ENCODE assay signal across 25 mouse cellular contexts in genomic region chrX:96153362-96153761, GRCm38 (mm10). TPM values are rescaled to one million over a fixed set of nuclear protein-coding genes. Genes with fewer than 3 reads are reported as not detected.
DNase-seq lines count a peak whose midpoint lies in the region; ATAC-seq and TF ChIP-seq lines count a peak whose summit lies in the region.
"Had no signal": no experiment of that assay in that cellular context is flagged by ENCODE, and none has a peak within 500 bp of the region (broad histone marks: within the 10 kb centered on the region; RNA-seq: fewer than 3 reads in every experiment).

No protein-coding gene starts in this region.

- no peak overlapping the region for H3K4me3 ChIP-seq in forebrain, embryonic 16.5 days (replicated peaks; ENCODE audit: low read length)
- no peak overlapping the region for H3K4me3 ChIP-seq in forebrain, embryonic 14.5 days (ENCODE audit: low read depth, low read length)
- no peak overlapping the region for H3K4me3 ChIP-seq in forebrain, postnatal 0 days (ENCODE audit: low read depth, low read length)
- no peak overlapping the region for H3K4me3 ChIP-seq in forebrain, embryonic 13.5 days
- no peak overlapping the region for H3K4me3 ChIP-seq in bone marrow macrophage, adult 2 months (ENCODE audit: insufficient read depth, low read length)

- WGBS in forebrain, embryonic 16.5 days: 60% methylated on average over 3 of the region's 3 CpGs
- WGBS in forebrain, embryonic 14.5 days: 75% methylated on average over 3 of the region's 3 CpGs
- 61% methylated on average over 3 of the region's 3 CpGs for WGBS in forebrain, postnatal 0 days
- 81% methylated on average over 3 of the region's 3 CpGs for WGBS in forebrain, embryonic 13.5 days

- no peaks in the 10 kb centered on the region for H3K9me3 ChIP-seq in forebrain, embryonic 16.5 days (ENCODE audit: control insufficient read depth, low read length)
- H3K9me3 ChIP-seq in forebrain, embryonic 14.5 days (replicated peaks; ENCODE audit: control insufficient read depth, low read length): no peaks in the 10 kb centered on the region
- no peaks in the 10 kb centered on the region for H3K9me3 ChIP-seq in forebrain, postnatal 0 days (ENCODE audit: low read length)
- H3K9me3 ChIP-seq in forebrain, embryonic 13.5 days (replicated peaks): no peaks in the 10 kb centered on the region
- H3K9me3 ChIP-seq: G1E had no signal

- H3K36me3 ChIP-seq in forebrain, embryonic 16.5 days (ENCODE audit: control insufficient read depth, insufficient read depth): no peaks in the 10 kb centered on the region
- H3K36me3 ChIP-seq in forebrain, embryonic 14.5 days (ENCODE audit: control insufficient read depth, insufficient read depth, low read length): no peaks in the 10 kb centered on the region
- H3K36me3 ChIP-seq in forebrain, postnatal 0 days (ENCODE audit: insufficient read depth): no peaks in the 10 kb centered on the region
- H3K36me3 ChIP-seq in forebrain, embryonic 13.5 days (ENCODE audit: poor library complexity, severe bottlenecking): no peaks in the 10 kb centered on the region

- no peak overlapping the region for H3K4me2 ChIP-seq in forebrain, embryonic 16.5 days (ENCODE audit: low read length)
- H3K4me2 ChIP-seq in forebrain, embryonic 14.5 days (ENCODE audit: low read length): no peak overlapping the region
- H3K4me2 ChIP-seq in forebrain, postnatal 0 days (ENCODE audit: low read depth): no peak overlapping the region
- H3K4me2 ChIP-seq in forebrain, embryonic 13.5 days: no peak overlapping the region

- no peaks in the 10 kb centered on the region for H3K27me3 ChIP-seq in forebrain, embryonic 16.5 days (replicated peaks; ENCODE audit: control insufficient read depth, insufficient read depth, low read length)
- H3K27me3 ChIP-seq in forebrain, embryonic 14.5 days (replicated peaks; ENCODE audit: control insufficient read depth, insufficient read depth, low read length): no peaks in the 10 kb centered on the region
- no peaks in the 10 kb centered on the region for H3K27me3 ChIP-seq in forebrain, postnatal 0 days (ENCODE audit: insufficient read depth, low read length)
- H3K27me3 ChIP-seq in forebrain, embryonic 13.5 days: no peaks in the 10 kb centered on the region
- H3K27me3 ChIP-seq: CH12.LX, Patski had no signal

- DNase-seq in forebrain, embryonic 14.5 days (ENCODE audit: low spot score): no peak
- peak; percentile 8 for DNase-seq in forebrain, postnatal 0 days
- peak; percentile 10 for DNase-seq in brain, embryonic 14.5 days (ENCODE audit: low read depth)
- DNase-seq in frontal cortex, postnatal 25 days (ENCODE audit: low spot score in 2 of 2): no peak
- DNase-seq: adrenal gland, adult 2 months; adrenal gland, adult 8-10 months; adrenal gland, postnatal 10 days; adrenal gland, postnatal 14 days; adrenal gland, postnatal 25 days; adrenal gland, postnatal 36 days; B cell, adult 2 months; cerebellum, adult 11 months; cerebellum, adult 11-12 months; cerebellum, adult 18-20 months; cerebellum, adult 2 months; cerebellum, adult 8-10 months had no signal

- no peak for TF ChIP-seq CTCF in forebrain, postnatal 0 days (IDR thresholded peaks at IDR 0.05; ENCODE audit: low read depth)
- TF ChIP-seq CTCF in bone marrow macrophage, adult 2 months (IDR thresholded peaks at IDR 0.05; ENCODE audit: low read depth, low read length): no peak
- no peak for TF ChIP-seq CTCF in brain, embryonic 14.5 days (IDR thresholded peaks at IDR 0.05; ENCODE audit: borderline replicate concordance, extremely low read depth, insufficient read depth, insufficient read length)

- TF ChIP-seq POLR2A in bone marrow macrophage, adult 2 months (IDR thresholded peaks at IDR 0.05; ENCODE audit: borderline replicate concordance, low read depth, low read length): no peak
- no peak for TF ChIP-seq POLR2A in brain, embryonic 14.5 days (IDR thresholded peaks at IDR 0.05; ENCODE audit: borderline replicate concordance, extremely low read depth, insufficient read depth, insufficient read length, poor library complexity, severe bottlenecking)

- H3K4me1 ChIP-seq in forebrain, embryonic 16.5 days (replicated peaks; ENCODE audit: control insufficient read depth, insufficient read depth, low read length): no peaks in the 10 kb centered on the region
- H3K4me1 ChIP-seq in forebrain, embryonic 14.5 days (ENCODE audit: control insufficient read depth, insufficient read depth, low read length): no peaks in the 10 kb centered on the region
- H3K4me1 ChIP-seq in forebrain, postnatal 0 days (ENCODE audit: insufficient read depth): no peaks in the 10 kb centered on the region
- H3K4me1 ChIP-seq in forebrain, embryonic 13.5 days: no peaks in the 10 kb centered on the region
- H3K4me1 ChIP-seq in bone marrow macrophage, adult 2 months (ENCODE audit: control insufficient read depth, insufficient read depth, low read length): peaks cover 7% of the 10 kb centered on the region

- ATAC-seq in forebrain, embryonic 16.5 days: peak; percentile 72
- ATAC-seq in forebrain, embryonic 14.5 days: no peak
- peak; percentile 64 for ATAC-seq in forebrain, postnatal 0 days
- no peak for ATAC-seq in forebrain, embryonic 13.5 days
- no peak for ATAC-seq in cerebellum, adult (ENCODE audit: insufficient number of reproducible peaks, low FRiP score, low TSS enrichment)
- ATAC-seq: activated CD4-positive, CD25-positive, alpha-beta regulatory T cell, adult 4 months; CD4-positive, CD25-positive, alpha-beta regulatory T cell, adult 4 months; Patski had no signal

- no peak overlapping the region for H3K9ac ChIP-seq in forebrain, embryonic 16.5 days (replicated peaks; ENCODE audit: low read depth, low read length)
- no peak overlapping the region for H3K9ac ChIP-seq in forebrain, embryonic 14.5 days (ENCODE audit: low read length)
- no peak overlapping the region for H3K9ac ChIP-seq in forebrain, postnatal 0 days
- no peak overlapping the region for H3K9ac ChIP-seq in forebrain, embryonic 13.5 days

- no peak overlapping the region for H3K27ac ChIP-seq in forebrain, embryonic 16.5 days (ENCODE audit: low read length)
- H3K27ac ChIP-seq in forebrain, embryonic 14.5 days (ENCODE audit: low read depth, low read length): no peak overlapping the region
- no peak overlapping the region for H3K27ac ChIP-seq in forebrain, postnatal 0 days (ENCODE audit: low read depth, low read length)
- H3K27ac ChIP-seq in forebrain, embryonic 13.5 days: no peak overlapping the region
- H3K27ac ChIP-seq in bone marrow macrophage, adult 2 months (ENCODE audit: insufficient read depth, low read depth, low read length): peak overlapping the region; percentile 12; the same call in 1 of the 2 replicates

RNA-seq across cellular contexts. Expression of gene Msn, which starts 57.5 kb away (rescaled TPM):
- 37.9 and 47.5 TPM in 2 replicates for polyA plus RNA-seq in forebrain, embryonic 16.5 days (2015; fragmentation: Nextera tagmentation; extraction: Ambion mirVana)
- 39.5 and 45.1 TPM in 2 replicates for polyA plus RNA-seq in forebrain, embryonic 14.5 days (2014; fragmentation: Nextera tagmentation; extraction: Ambion mirVana)
- 12.6 and 19.7 TPM in 2 replicates for total RNA-seq in forebrain, postnatal 0 days (2014; rRNA removed)
- 20.6 and 25.1 TPM in 2 replicates for polyA plus RNA-seq in forebrain, postnatal 0 days (2015; fragmentation: Nextera tagmentation; extraction: Ambion mirVana)
- polyA plus RNA-seq in forebrain, embryonic 13.5 days (2015; fragmentation: Nextera tagmentation; extraction: Ambion mirVana): 50.7 and 54.1 TPM in 2 replicates
- polyA plus RNA-seq in bone marrow macrophage, adult 2 months (2012; ENCODE audit: insufficient read depth, insufficient read length, missing spikeins): 426 and 464 TPM in 2 replicates
- 37.3 and 43.5 TPM in 2 replicates for polyA plus RNA-seq in brain, embryonic 14.5 days (2012; rRNA removed)

Comparison
In these comparisons a context has a peak if more than half of its experiments do, and no peak if none do; other contexts are left out.
1. ATAC-seq: peak in forebrain, embryonic 16.5 days (single experiment) and forebrain, postnatal 0 days (single experiment); none in forebrain, embryonic 14.5 days (single experiment), forebrain, embryonic 13.5 days (single experiment) and cerebellum, adult (single experiment).
2. DNase-seq: peak in forebrain, postnatal 0 days (single experiment) and brain, embryonic 14.5 days (single experiment); none in forebrain, embryonic 14.5 days (single experiment) and frontal cortex, postnatal 25 days (0 of 2).